Mouse (Mus musculus) urinary bladder, postnatal 4 days (tissue): Measurements from ENCODE around the gene Ttl.

ENCODE experiments used
- DNase-seq, 2 experiments: peaks; one replicate each; pipeline ENCODE4 v3.0.0; 2021 to 2022; ENCODE audit warnings: low spot score in 2 of 2

The Ttl gene

GRCm38 (mm10) chr2:129065437-129066282 is at the start of gene Ttl:
Gene Ttl (plus strand): TSS chr2:129065942.
- peak; percentile 72 to 73 for DNase-seq

GRCm38 (mm10) chr2:129020106-129020505 is 45.6 kb upstream of the Ttl start:
- DNase-seq = no peak

GRCm38 (mm10) chr2:129024820-129025219 is 40.9 kb upstream of the Ttl start:
- DNase-seq = no peak

- DNase-seq = no peak
These were observed 30.4 kb upstream of the Ttl start for GRCm38 (mm10) chr2:129035381-129035780.

GRCm38 (mm10) chr2:129038426-129038936 is 27.3 kb upstream of the Ttl start:
- no peak for DNase-seq

- DNase-seq = peak in 1 of 2 experiments; percentile 59
These were observed 26.7 kb upstream of the Ttl start for GRCm38 (mm10) chr2:129038937-129039631.

GRCm38 (mm10) chr2:129040567-129040966 is 25.2 kb upstream of the Ttl start:
- peak in 1 of 2 experiments; percentile 47 for DNase-seq

GRCm38 (mm10) chr2:129046172-129046845 is 19.4 kb upstream of the Ttl start:
- DNase-seq = no peak

GRCm38 (mm10) chr2:129046846-129047196 is 18.9 kb upstream of the Ttl start:
- no peak for DNase-seq

GRCm38 (mm10) chr2:129047811-129048210 is 17.9 kb upstream of the Ttl start, which contains the start of gene Vinac1:
Gene Vinac1 (minus strand): TSS chr2:129048172.
- no peak for DNase-seq

- DNase-seq = no peak
These were observed 13.2 kb upstream of the Ttl start for GRCm38 (mm10) chr2:129052451-129052983.

- no peak for DNase-seq
These were observed 10.0 kb upstream of the Ttl start for GRCm38 (mm10) chr2:129055741-129056140.

GRCm38 (mm10) chr2:129056597-129056996 is 9.1 kb upstream of the Ttl start:
- no peak for DNase-seq

- DNase-seq = no peak
These were observed 8.5 kb upstream of the Ttl start for GRCm38 (mm10) chr2:129057256-129057655.

- no peak for DNase-seq
These were observed 7.8 kb upstream of the Ttl start for GRCm38 (mm10) chr2:129057920-129058361.

- DNase-seq = no peak
These were observed 4.2 kb upstream of the Ttl start for GRCm38 (mm10) chr2:129061456-129062059.

- DNase-seq = peak in 1 of 2 experiments; percentile 43
These were observed 584 bp downstream of the Ttl start for GRCm38 (mm10) chr2:129066326-129066725.

- no peak for DNase-seq
These were observed 4.6 kb downstream of the Ttl start for GRCm38 (mm10) chr2:129070296-129070695.

- DNase-seq = no peak
These were observed 12.6 kb downstream of the Ttl start for GRCm38 (mm10) chr2:129078313-129078712.

- no peak for DNase-seq
These were observed 13.5 kb downstream of the Ttl start for GRCm38 (mm10) chr2:129079194-129079593.

GRCm38 (mm10) chr2:129081097-129081496 is 15.4 kb downstream of the Ttl start:
- DNase-seq = no peak
